Mouse (Mus musculus): ENCODE results near the gene Olfr846.

Olfr846 gene

GRCm38 (mm10) chr9:19363905-19364304 lies at the start of gene Olfr846:
TSS of gene Olfr846 (minus strand) at chr9:19364005.
- no peak for DNase-seq (ENCODE audit: low spot score)

GRCm38 (mm10) chr9:19378569-19378968 lies 14.8 kb upstream of the Olfr846 start, which contains the start of gene Olfr847:
TSS of gene Olfr847 (minus strand) at chr9:19378669.
- DNase-seq (ENCODE audit: low spot score): no peak

- DNase-seq (ENCODE audit: low spot score): no peak
Observed at GRCm38 (mm10) chr9:19336157-19336556, 27.6 kb downstream of the Olfr846 start, which contains the start of gene Olfr845. TSS of gene Olfr845 (plus strand) at chr9:19336457.

- DNase-seq (ENCODE audit: low spot score): no peak
Observed at GRCm38 (mm10) chr9:19316047-19316446, 47.8 kb downstream of the Olfr846 start, which contains the start of gene Olfr844. TSS of gene Olfr844 (plus strand) at chr9:19316347.
